Mouse (Mus musculus): ENCODE data around the gene Ankrd11. TPM values are rescaled to one million over a fixed set of nuclear protein-coding genes. Genes with fewer than 3 reads are reported as not detected.

Ankrd11 gene
- polyA plus RNA-seq, 2 experiments, result 65.3 to 83.7 TPM

DNA sequence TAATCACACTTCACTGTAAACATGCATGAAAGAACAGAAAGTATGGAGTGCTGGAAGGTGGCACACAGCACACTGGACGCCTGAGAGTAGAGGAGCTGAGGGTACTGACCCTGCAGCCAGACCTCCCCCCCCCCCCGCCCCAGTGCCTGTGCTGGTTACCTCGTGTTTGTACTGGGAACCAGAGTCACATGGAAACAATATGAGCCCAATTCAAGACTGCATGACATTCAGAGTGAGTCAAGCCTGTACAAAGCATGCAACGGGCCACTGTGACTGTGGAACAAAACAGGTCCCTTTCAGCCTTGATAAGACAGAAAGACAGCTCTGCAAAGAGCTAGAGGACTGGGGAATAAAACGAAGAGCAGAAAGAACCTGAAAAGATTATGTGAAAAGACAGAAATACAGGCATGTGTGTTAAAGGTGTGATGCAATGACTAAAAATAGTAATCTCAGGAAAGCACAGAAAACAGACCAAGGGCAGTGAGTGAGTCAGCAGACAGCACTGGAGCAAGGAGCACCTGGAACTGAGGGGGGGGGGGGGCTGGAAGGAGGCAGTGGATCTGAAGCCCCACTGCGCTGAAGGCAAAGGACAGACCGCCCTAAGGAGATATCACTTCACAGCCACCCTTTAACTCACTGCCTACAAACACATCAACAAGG, 118.5 kb downstream of the Ankrd11 start:
- no peak for ATAC-seq (ENCODE audit: low FRiP score, low read depth)
- Histone ChIP-seq H3K4me1 (ENCODE audit: control insufficient read depth, insufficient read depth, low read length) (peaks cover 17% of the 10 kb centered on the region), H3K9ac (ENCODE audit: low read depth, low read length, severe bottlenecking) (no peak overlapping the region), H3K27me3 (ENCODE audit: control insufficient read depth, insufficient read depth, low read length) (no peaks in the 10 kb centered on the region), H3K4me3 (replicated peaks; ENCODE audit: low read length) (no peak overlapping the region), H3K4me2 (replicated peaks; ENCODE audit: low read depth, low read length, severe bottlenecking) (no peak overlapping the region), H3K27ac (replicated peaks; ENCODE audit: low read depth, low read length) (no peak overlapping the region), H3K36me3 (ENCODE audit: control insufficient read depth, insufficient read depth, low read length) (no peaks in the 10 kb centered on the region), H3K9me3 (ENCODE audit: control insufficient read depth, low read length) (no peaks in the 10 kb centered on the region)
- WGBS, result 44% methylated on average over 7 of the region's 7 CpGs
- TF ChIP-seq POLR2A (IDR thresholded peaks at IDR 0.05; ENCODE audit: borderline replicate concordance, extremely low read depth, insufficient read depth, insufficient read length), result no peak
- no peak for DNase-seq (ENCODE audit: low spot score)

DNA sequence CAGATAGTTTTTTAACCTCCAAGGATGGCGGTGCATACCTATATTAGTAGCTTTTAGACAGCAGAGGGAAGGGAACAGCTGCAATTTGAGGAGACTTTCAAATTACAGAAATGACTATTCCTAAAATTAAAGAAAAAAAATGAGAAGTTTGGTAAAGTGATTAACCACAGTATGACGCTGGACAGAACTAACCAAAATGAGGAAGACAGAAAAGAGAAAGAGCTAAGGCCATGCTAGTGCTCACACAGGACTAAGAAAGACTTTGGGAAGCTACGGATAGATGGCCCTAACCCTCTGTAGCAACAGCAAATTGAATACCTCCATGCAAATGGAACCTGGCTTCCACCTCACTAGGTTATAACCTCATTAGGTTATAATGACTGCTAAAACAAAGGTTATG, 119.1 kb downstream of the Ankrd11 start:
- Histone ChIP-seq H3K9me3 (ENCODE audit: control insufficient read depth, low read length) (no peaks in the 10 kb centered on the region), H3K27me3 (ENCODE audit: control insufficient read depth, insufficient read depth, low read length) (no peaks in the 10 kb centered on the region), H3K4me3 (replicated peaks; ENCODE audit: low read length) (no peak overlapping the region), H3K4me2 (replicated peaks; ENCODE audit: low read depth, low read length, severe bottlenecking) (no peak overlapping the region), H3K27ac (replicated peaks; ENCODE audit: low read depth, low read length) (no peak overlapping the region), H3K4me1 (ENCODE audit: control insufficient read depth, insufficient read depth, low read length) (peaks cover 24% of the 10 kb centered on the region), H3K36me3 (ENCODE audit: control insufficient read depth, insufficient read depth, low read length) (no peaks in the 10 kb centered on the region), H3K9ac (ENCODE audit: low read depth, low read length, severe bottlenecking) (no peak overlapping the region)
- ATAC-seq (ENCODE audit: low FRiP score, low read depth), result no peak
- WGBS, result 65% methylated on average over 3 of the region's 3 CpGs
- DNase-seq (ENCODE audit: low spot score), result no peak
- TF ChIP-seq POLR2A (IDR thresholded peaks at IDR 0.05; ENCODE audit: borderline replicate concordance, extremely low read depth, insufficient read depth, insufficient read length), result no peak

DNA sequence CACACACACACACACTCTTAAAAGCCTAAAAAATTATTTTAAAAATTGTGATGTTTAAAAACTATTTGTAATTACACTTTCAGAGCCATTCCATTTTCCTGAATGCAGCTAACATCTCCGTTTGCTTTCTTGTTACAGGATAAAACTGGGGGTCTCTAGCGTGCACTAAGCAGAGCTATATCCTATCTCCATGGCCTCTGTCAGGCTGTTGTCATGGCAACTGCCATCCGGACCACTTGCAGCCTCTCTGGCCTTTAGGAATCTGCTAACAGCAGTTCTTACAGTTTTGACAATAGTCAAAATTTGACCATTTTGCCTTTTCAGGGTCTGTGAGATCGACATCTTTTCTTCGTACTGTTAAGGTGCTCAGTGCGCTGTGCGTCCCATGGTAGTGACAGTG, 121.2 kb downstream of the Ankrd11 start:
- WGBS, result 82% methylated on average over 7 of the region's 7 CpGs
- Histone ChIP-seq H3K9ac (ENCODE audit: low read depth, low read length, severe bottlenecking) (no peak overlapping the region), H3K36me3 (ENCODE audit: control insufficient read depth, insufficient read depth, low read length) (0 out of 2 replicates have a peak, but pooled peaks cover 2% of the 10 kb centered on the region), H3K9me3 (ENCODE audit: control insufficient read depth, low read length) (no peaks in the 10 kb centered on the region), H3K4me3 (replicated peaks; ENCODE audit: low read length) (no peak overlapping the region), H3K27me3 (ENCODE audit: control insufficient read depth, insufficient read depth, low read length) (no peaks in the 10 kb centered on the region), H3K4me2 (replicated peaks; ENCODE audit: low read depth, low read length, severe bottlenecking) (no peak overlapping the region), H3K4me1 (ENCODE audit: control insufficient read depth, insufficient read depth, low read length) (peaks cover 31% of the 10 kb centered on the region), H3K27ac (replicated peaks; ENCODE audit: low read depth, low read length) (no peak overlapping the region)
- ATAC-seq (ENCODE audit: low FRiP score, low read depth), result no peak
- no peak for DNase-seq (ENCODE audit: low spot score)
- TF ChIP-seq POLR2A (IDR thresholded peaks at IDR 0.05; ENCODE audit: borderline replicate concordance, extremely low read depth, insufficient read depth, insufficient read length), result no peak

DNA sequence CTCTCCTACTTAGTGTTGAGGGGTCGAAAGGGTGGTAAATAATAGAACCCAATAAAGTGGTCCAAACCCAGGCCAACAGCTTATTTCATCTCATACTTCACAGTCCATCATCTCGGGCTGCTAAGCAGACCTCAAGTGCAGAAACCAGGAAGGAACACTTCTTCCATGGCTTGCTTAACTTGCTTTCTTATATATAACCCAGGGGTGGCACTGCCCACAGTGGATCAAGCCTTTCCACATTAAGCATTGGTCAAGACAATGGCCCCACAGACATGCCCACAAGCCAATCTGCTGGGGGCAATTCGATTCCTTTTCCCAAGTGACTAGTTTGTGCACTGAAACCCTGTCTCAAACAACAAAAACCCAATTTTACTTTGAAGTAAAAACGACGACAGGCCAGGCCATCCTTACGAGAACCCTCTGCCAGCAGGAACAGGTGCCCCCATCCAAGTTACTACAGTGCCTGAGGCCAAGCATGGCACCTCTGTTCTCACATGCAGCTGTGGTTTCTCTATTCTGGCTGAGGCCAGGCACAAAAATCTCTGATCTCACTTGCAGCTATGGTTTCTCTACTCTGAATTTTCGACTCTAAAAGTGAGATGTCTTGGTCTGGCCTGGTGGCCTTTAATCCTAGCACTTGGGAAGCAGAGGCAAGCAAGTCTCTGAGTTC, 123.5 kb downstream of the Ankrd11 start:
- no peak for TF ChIP-seq POLR2A (IDR thresholded peaks at IDR 0.05; ENCODE audit: borderline replicate concordance, extremely low read depth, insufficient read depth, insufficient read length)
- Histone ChIP-seq H3K27me3 (ENCODE audit: control insufficient read depth, insufficient read depth, low read length) (no peaks in the 10 kb centered on the region), H3K4me2 (replicated peaks; ENCODE audit: low read depth, low read length, severe bottlenecking) (no peak overlapping the region), H3K9ac (ENCODE audit: low read depth, low read length, severe bottlenecking) (no peak overlapping the region), H3K36me3 (ENCODE audit: control insufficient read depth, insufficient read depth, low read length) (peaks cover 23% of the 10 kb centered on the region), H3K9me3 (ENCODE audit: control insufficient read depth, low read length) (no peaks in the 10 kb centered on the region), H3K4me1 (ENCODE audit: control insufficient read depth, insufficient read depth, low read length) (peaks cover 25% of the 10 kb centered on the region), H3K4me3 (replicated peaks; ENCODE audit: low read length) (no peak overlapping the region), H3K27ac (replicated peaks; ENCODE audit: low read depth, low read length) (no peak overlapping the region)
- no peak for DNase-seq (ENCODE audit: low spot score)
- 0 out of 2 replicates have a peak, but pooled peaks have one; percentile 8 for ATAC-seq (ENCODE audit: low FRiP score, low read depth)
- WGBS, result 48% methylated on average over 7 of the region's 7 CpGs

DNA sequence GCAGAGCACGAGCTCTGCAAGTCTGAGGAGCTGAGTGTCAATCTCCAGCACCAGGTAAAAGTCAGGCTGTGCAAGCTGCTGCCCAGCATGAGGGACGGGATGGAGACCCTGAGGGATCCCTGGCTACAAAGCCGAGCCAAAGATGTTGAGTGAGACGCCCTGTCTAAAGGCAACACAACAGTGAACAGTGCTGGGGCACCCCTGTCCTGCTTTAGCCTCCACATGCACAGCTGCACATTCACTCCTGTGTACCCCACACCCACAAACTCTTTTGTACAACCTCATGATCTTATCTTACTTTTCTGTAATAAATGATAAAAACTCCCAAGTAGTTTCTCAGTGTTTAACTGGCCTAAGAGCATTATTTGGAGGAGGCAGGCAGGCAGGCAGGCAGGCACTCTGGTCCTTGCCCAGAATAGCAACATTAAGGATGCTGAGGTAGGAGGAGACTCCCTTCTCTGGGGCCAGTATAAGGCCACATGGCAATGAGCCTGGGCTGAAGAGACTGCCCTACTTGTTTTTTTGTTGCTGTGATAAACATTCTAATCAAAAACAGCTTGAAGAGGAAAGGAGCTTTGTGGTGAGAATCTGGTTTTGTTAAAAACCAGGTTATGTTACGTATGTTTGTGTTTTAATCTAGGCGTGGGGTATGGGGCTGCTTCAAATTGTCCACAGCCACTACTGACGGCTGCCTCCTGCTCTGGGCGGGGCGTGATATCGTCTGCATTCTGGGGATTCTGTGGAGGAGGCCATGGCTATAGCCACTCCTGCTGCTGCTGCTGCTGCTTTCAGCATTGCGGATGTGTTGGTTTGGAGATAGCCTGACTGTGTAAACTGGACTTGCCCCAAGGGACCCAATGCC, 124.3 kb downstream of the Ankrd11 start:
- H3K36me3 ChIP-seq (ENCODE audit: control insufficient read depth, insufficient read depth, low read length), result peaks cover 30% of the 10 kb centered on the region
- H3K4me3 ChIP-seq (replicated peaks; ENCODE audit: low read length), result no peak overlapping the region
- DNase-seq (ENCODE audit: low spot score), result peak; percentile 40
- H3K9ac ChIP-seq (ENCODE audit: low read depth, low read length, severe bottlenecking), result no peak overlapping the region
- H3K9me3 ChIP-seq (ENCODE audit: control insufficient read depth, low read length), result no peaks in the 10 kb centered on the region
- H3K4me1 ChIP-seq (ENCODE audit: control insufficient read depth, insufficient read depth, low read length), result peaks cover 22% of the 10 kb centered on the region
- no peaks in the 10 kb centered on the region for H3K27me3 ChIP-seq (ENCODE audit: control insufficient read depth, insufficient read depth, low read length)
- H3K4me2 ChIP-seq (replicated peaks; ENCODE audit: low read depth, low read length, severe bottlenecking), result no peak overlapping the region
- no peak overlapping the region for H3K27ac ChIP-seq (replicated peaks; ENCODE audit: low read depth, low read length)
- no peak for TF ChIP-seq POLR2A (IDR thresholded peaks at IDR 0.05; ENCODE audit: borderline replicate concordance, extremely low read depth, insufficient read depth, insufficient read length)
- WGBS, result 35% methylated on average over 11 of the region's 11 CpGs
- ATAC-seq (ENCODE audit: low FRiP score, low read depth), result peak; percentile 74; the same call in 1 of the 2 replicates
